In the genomic region with DNA sequence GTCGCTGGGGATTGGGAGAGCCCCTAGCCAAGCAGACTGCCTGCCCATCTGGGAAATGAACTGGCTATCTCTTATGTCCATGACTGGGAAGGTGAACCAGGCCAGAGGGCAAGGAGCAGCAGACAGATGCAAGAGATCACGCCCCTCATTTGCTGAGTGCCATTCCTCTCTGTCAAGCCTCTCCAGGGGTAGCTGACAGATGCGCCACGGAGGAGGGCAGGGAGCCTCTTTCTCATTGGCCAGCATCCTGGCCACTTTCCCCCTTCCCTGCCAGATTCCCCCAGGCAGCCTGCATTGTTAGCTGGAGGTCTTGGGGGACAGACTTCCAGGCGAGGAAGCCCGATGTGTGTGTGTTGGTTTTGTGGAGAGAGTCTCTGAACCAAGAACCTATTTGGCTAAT, we compare ENCODE assay signal across 14 mouse cellular contexts. TPM values are rescaled to one million over a fixed set of nuclear protein-coding genes. Genes with fewer than 3 reads are reported as not detected.
DNase-seq lines count a peak whose midpoint lies in the region; ATAC-seq and TF ChIP-seq lines count a peak whose summit lies in the region.
"Had no signal": no experiment of that assay in that cellular context is flagged by ENCODE, and none has a peak within 500 bp of the region (broad histone marks: within the 10 kb centered on the region; RNA-seq: fewer than 3 reads in every experiment).

No protein-coding gene starts in this region.

- DNase-seq in midbrain, embryonic 11.5 days (ENCODE audit: low spot score, missing footprints), result peak; percentile 89
- no peak for DNase-seq in midbrain, postnatal 0 days (ENCODE audit: low spot score)
- DNase-seq in hindbrain, embryonic 11.5 days (ENCODE audit: low spot score), result peak; percentile 65
- no peak for DNase-seq in right cerebral cortex, adult 2 months (ENCODE audit: low spot score in 2 of 2)
- DNase-seq in lung, postnatal 14 days, result no peak
- no peak for DNase-seq in testis, postnatal 10 days (ENCODE audit: low spot score)
- DNase-seq: cerebellum, adult 11 months; heart, adult 2 months; lung, postnatal 10 days had no signal

- H3K9ac ChIP-seq in midbrain, embryonic 11.5 days (ENCODE audit: low read length), result no peak overlapping the region
- no peak overlapping the region for H3K9ac ChIP-seq in midbrain, postnatal 0 days (replicated peaks; ENCODE audit: low read length, poor library complexity, severe bottlenecking)
- H3K9ac ChIP-seq in hindbrain, embryonic 11.5 days (ENCODE audit: low read depth, low read length), result no peak overlapping the region
- no peak overlapping the region for H3K9ac ChIP-seq in midbrain, embryonic 15.5 days

- ATAC-seq in midbrain, embryonic 11.5 days (ENCODE audit: low FRiP score), result peak; percentile 46
- ATAC-seq in midbrain, postnatal 0 days (ENCODE audit: low FRiP score), result no peak
- peak; percentile 56; the same call in 1 of the 2 replicates for ATAC-seq in hindbrain, embryonic 11.5 days (ENCODE audit: low FRiP score)
- no peak; the same call in 1 of the 2 replicates for ATAC-seq in midbrain, embryonic 15.5 days (replicated peaks)
- no peak for ATAC-seq in granulocyte monocyte progenitor cell, adult 5-6 weeks (replicated peaks; ENCODE audit: poor library complexity, severe bottlenecking)

- no peak overlapping the region for H3K4me2 ChIP-seq in midbrain, embryonic 11.5 days
- H3K4me2 ChIP-seq in midbrain, postnatal 0 days (ENCODE audit: low read depth, low read length, poor library complexity, severe bottlenecking), result no peak overlapping the region
- H3K4me2 ChIP-seq in hindbrain, embryonic 11.5 days (replicated peaks; ENCODE audit: low read depth, low read length), result no peak overlapping the region
- no peak overlapping the region for H3K4me2 ChIP-seq in midbrain, embryonic 15.5 days
- H3K4me2 ChIP-seq: liver, embryonic 11.5 days had no signal

- H3K36me3 ChIP-seq in midbrain, embryonic 11.5 days (ENCODE audit: control insufficient read depth, insufficient read depth, low read length), result no peaks in the 10 kb centered on the region
- H3K36me3 ChIP-seq in midbrain, postnatal 0 days (ENCODE audit: insufficient read depth, low read length), result no peaks in the 10 kb centered on the region
- H3K36me3 ChIP-seq in hindbrain, embryonic 11.5 days (ENCODE audit: control insufficient read depth, insufficient read depth, low read length), result no peaks in the 10 kb centered on the region
- H3K36me3 ChIP-seq in midbrain, embryonic 15.5 days (replicated peaks), result no peaks in the 10 kb centered on the region
- H3K36me3 ChIP-seq: G1E had no signal

- H3K27ac ChIP-seq in midbrain, embryonic 11.5 days (ENCODE audit: low read depth, low read length), result peak overlapping the region; percentile 41
- no peak overlapping the region for H3K27ac ChIP-seq in midbrain, postnatal 0 days (ENCODE audit: low read depth, low read length)
- H3K27ac ChIP-seq in hindbrain, embryonic 11.5 days (ENCODE audit: low read depth, low read length), result peak overlapping the region; percentile 90
- H3K27ac ChIP-seq in midbrain, embryonic 15.5 days, result peak overlapping the region; percentile 64; the same call in 1 of the 2 replicates
- H3K27ac ChIP-seq: heart, adult 2 months had no signal

- WGBS in midbrain, embryonic 11.5 days, result 13% methylated on average over 6 of the region's 6 CpGs
- 12% methylated on average over 6 of the region's 6 CpGs for WGBS in midbrain, postnatal 0 days
- WGBS in hindbrain, embryonic 11.5 days, result 3% methylated on average over 6 of the region's 6 CpGs
- 14% methylated on average over 6 of the region's 6 CpGs for WGBS in midbrain, embryonic 15.5 days

- no peaks in the 10 kb centered on the region for H3K9me3 ChIP-seq in midbrain, embryonic 11.5 days (ENCODE audit: control insufficient read depth, low read length)
- H3K9me3 ChIP-seq in midbrain, postnatal 0 days (ENCODE audit: low read length), result no peaks in the 10 kb centered on the region
- no peaks in the 10 kb centered on the region for H3K9me3 ChIP-seq in hindbrain, embryonic 11.5 days (ENCODE audit: control insufficient read depth, low read length)
- no peaks in the 10 kb centered on the region for H3K9me3 ChIP-seq in midbrain, embryonic 15.5 days
- H3K9me3 ChIP-seq: G1E had no signal

- peaks cover 32% of the 10 kb centered on the region for H3K4me1 ChIP-seq in midbrain, embryonic 11.5 days (ENCODE audit: control insufficient read depth, insufficient read depth, low read length)
- peaks cover 4% of the 10 kb centered on the region; the same call in 1 of the 2 replicates for H3K4me1 ChIP-seq in midbrain, postnatal 0 days (ENCODE audit: insufficient read depth, low read length)
- peaks cover 25% of the 10 kb centered on the region for H3K4me1 ChIP-seq in hindbrain, embryonic 11.5 days (replicated peaks; ENCODE audit: control insufficient read depth, insufficient read depth, low read length)
- H3K4me1 ChIP-seq in midbrain, embryonic 15.5 days, result peaks cover 36% of the 10 kb centered on the region

- H3K27me3 ChIP-seq in midbrain, embryonic 11.5 days (ENCODE audit: control insufficient read depth, insufficient read depth, low read length), result no peaks in the 10 kb centered on the region
- H3K27me3 ChIP-seq in midbrain, postnatal 0 days (ENCODE audit: insufficient read depth, low read length), result no peaks in the 10 kb centered on the region
- no peaks in the 10 kb centered on the region for H3K27me3 ChIP-seq in hindbrain, embryonic 11.5 days (ENCODE audit: control insufficient read depth, insufficient read depth, low read length)
- H3K27me3 ChIP-seq in midbrain, embryonic 15.5 days (replicated peaks), result no peaks in the 10 kb centered on the region

- no peak overlapping the region for H3K4me3 ChIP-seq in midbrain, embryonic 11.5 days (ENCODE audit: low read depth, low read length)
- H3K4me3 ChIP-seq in midbrain, postnatal 0 days (ENCODE audit: low read depth, low read length), result no peak overlapping the region
- no peak overlapping the region for H3K4me3 ChIP-seq in hindbrain, embryonic 11.5 days (ENCODE audit: low read depth, low read length)
- H3K4me3 ChIP-seq in midbrain, embryonic 15.5 days, result no peak overlapping the region
- H3K4me3 ChIP-seq: heart, adult 2 months had no signal

- no peak for TF ChIP-seq CTCF in midbrain, postnatal 0 days (IDR thresholded peaks at IDR 0.05)

RNA-seq across cellular contexts. Expression of a gene that starts 16.0 kb away (rescaled TPM):
- polyA plus RNA-seq in midbrain, embryonic 11.5 days (2014; fragmentation: Nextera tagmentation; extraction: Ambion mirVana), result 30.9 and 31.4 TPM in 2 replicates
- total RNA-seq in midbrain, postnatal 0 days (2014; rRNA removed), result 55.4 and 69.2 TPM in 2 replicates
- polyA plus RNA-seq in midbrain, postnatal 0 days (2015; fragmentation: Nextera tagmentation; extraction: Ambion mirVana), result 14.7 and 15.6 TPM in 2 replicates
- 45.9 and 68.9 TPM in 2 replicates for polyA plus RNA-seq in hindbrain, embryonic 11.5 days (2014; fragmentation: Nextera tagmentation; extraction: Ambion mirVana)
- 38.9 and 44.0 TPM in 2 replicates for polyA plus RNA-seq in midbrain, embryonic 15.5 days (2015; fragmentation: Nextera tagmentation; extraction: Ambion mirVana)
- total RNA-seq in granulocyte monocyte progenitor cell, adult 5-6 weeks (2014; fragmentation: Nextera tagmentation), result not detected in 2 replicates
- not detected in 2 replicates for total RNA-seq in granulocyte monocyte progenitor cell, adult 5-6 weeks (2017)
- polyA plus RNA-seq: C2C12, G1E had no signal

RNA-seq across cellular contexts. Expression of a gene that starts 53.0 kb away (rescaled TPM):
- 0.86 and 1.5 TPM in 2 replicates for polyA plus RNA-seq in midbrain, embryonic 11.5 days (2014; fragmentation: Nextera tagmentation; extraction: Ambion mirVana)
- total RNA-seq in midbrain, postnatal 0 days (2014; rRNA removed), result 0.38 and 1.4 TPM in 2 replicates
- 0.81 and 0.96 TPM in 2 replicates for polyA plus RNA-seq in midbrain, postnatal 0 days (2015; fragmentation: Nextera tagmentation; extraction: Ambion mirVana)
- 1.3 TPM in 2 replicates for polyA plus RNA-seq in hindbrain, embryonic 11.5 days (2014; fragmentation: Nextera tagmentation; extraction: Ambion mirVana)
- polyA plus RNA-seq in midbrain, embryonic 15.5 days (2015; fragmentation: Nextera tagmentation; extraction: Ambion mirVana), result 0.99 and 1.0 TPM in 2 replicates
- 3.6 and 10.0 TPM in 2 replicates for total RNA-seq in granulocyte monocyte progenitor cell, adult 5-6 weeks (2014; fragmentation: Nextera tagmentation)
- total RNA-seq in granulocyte monocyte progenitor cell, adult 5-6 weeks (2017), result 1.8 and 5.1 TPM in 2 replicates

Comparison
In these comparisons a context has a peak if more than half of its experiments do, and no peak if none do; other contexts are left out.
1. ATAC-seq: peak in midbrain, embryonic 11.5 days (single experiment) and hindbrain, embryonic 11.5 days (single experiment); none in midbrain, postnatal 0 days (single experiment), midbrain, embryonic 15.5 days (single experiment) and granulocyte monocyte progenitor cell, adult 5-6 weeks (single experiment).
2. DNase-seq: peak in midbrain, embryonic 11.5 days (single experiment) and hindbrain, embryonic 11.5 days (single experiment); none in midbrain, postnatal 0 days (single experiment), right cerebral cortex, adult 2 months (0 of 2), lung, postnatal 14 days (single experiment) and testis, postnatal 10 days (single experiment).